Mouse (Mus musculus) stomach, postnatal 0 days (tissue): ENCODE results near the gene Trib3. TPM values are rescaled to one million over a fixed set of nuclear protein-coding genes. Genes with fewer than 3 reads are reported as not detected.

Experiments
- ATAC-seq: fragments of 200-750 bp; cut with Nextera tagmentation; 2 replicates; pipeline ENCODE4 v1.8.0; 2017; ENCODE audit not compliant: low FRiP score, low TSS enrichment
- DNase-seq: peaks from one replicate; pipeline ENCODE4 v3.0.0-alpha.2; 2016; ENCODE audit warnings: low spot score
- H3K27ac ChIP-seq: fragments of 300-500 bp; sonication (generic); replicated peaks from 2 replicates; pipeline ENCODE4 v1.5.1; 2014; ENCODE audit warnings: mild to moderate bottlenecking, control low read depth
- H3K27me3 ChIP-seq: fragments of 300-500 bp; sonication (generic); 2 replicates; pipeline ENCODE4 v1.6.1; 2014; ENCODE audit warnings: low read length; ENCODE audit not compliant: control insufficient read depth, insufficient read depth
- H3K36me3 ChIP-seq: fragments of 300-500 bp; sonication (generic); 2 replicates; pipeline ENCODE4 v1.6.1; 2014; ENCODE audit warnings: low read length, mixed read lengths; ENCODE audit not compliant: control insufficient read depth, insufficient read depth
- H3K4me1 ChIP-seq: fragments of 300-500 bp; sonication (generic); replicated peaks from 2 replicates; pipeline ENCODE4 v1.6.1; 2014; ENCODE audit warnings: antibody characterized with exemption; ENCODE audit not compliant: control insufficient read depth, insufficient read depth
- H3K4me2 ChIP-seq: fragments of 300-500 bp; sonication (generic); replicated peaks from 2 replicates; pipeline ENCODE4 v1.6.1; 2014; ENCODE audit warnings: low read depth, mild to moderate bottlenecking, control low read depth, moderate library complexity
- H3K4me3 ChIP-seq: fragments of 300-500 bp; sonication (generic); 2 replicates; pipeline ENCODE4 v1.5.1; 2014; ENCODE audit warnings: low read depth, low read length, control low read depth
- H3K9ac ChIP-seq: fragments of 300-500 bp; sonication (generic); 2 replicates; pipeline ENCODE4 v1.6.1; 2014; ENCODE audit warnings: mild to moderate bottlenecking, low read length, control low read depth, mixed read lengths
- H3K9me3 ChIP-seq: fragments of 300-500 bp; sonication (generic); 2 replicates; pipeline ENCODE4 v1.6.1; 2016; ENCODE audit warnings: low read length; ENCODE audit not compliant: control insufficient read depth
- CTCF ChIP-seq: IDR thresholded peaks from 2 replicates; pipeline ENCODE4 v1.5.1; 2016; ENCODE audit warnings: antibody characterized with exemption, low read depth, mild to moderate bottlenecking, moderate library complexity
- EP300 ChIP-seq: optimal IDR thresholded peaks from 2 replicates; pipeline ENCODE3; 2016; ENCODE audit warnings: antibody characterized with exemption
- WGBS: fragments of 180-500 bp; shearing (Covaris S2); extraction: QIAGEN DNeasy Blood & Tissue Kit; methylation state at CpG from one replicate; pipeline ENCODE4 v1.1.7; 2014; 5-methylcytosine and 5-hydroxymethylcytosine counted together
- polyA plus RNA-seq: library from polyadenylated mRNA; unstranded; fragments of >200 nt; fragmentation: Nextera tagmentation; extraction: Ambion mirVana; gene quantifications from 2 replicates; pipeline ENCODE4 v1.2.1, GENCODE M21; 2015

Gene Trib3
- polyA plus RNA-seq, 1 experiment from 2014 or later, result 2.9 TPM

DNA sequence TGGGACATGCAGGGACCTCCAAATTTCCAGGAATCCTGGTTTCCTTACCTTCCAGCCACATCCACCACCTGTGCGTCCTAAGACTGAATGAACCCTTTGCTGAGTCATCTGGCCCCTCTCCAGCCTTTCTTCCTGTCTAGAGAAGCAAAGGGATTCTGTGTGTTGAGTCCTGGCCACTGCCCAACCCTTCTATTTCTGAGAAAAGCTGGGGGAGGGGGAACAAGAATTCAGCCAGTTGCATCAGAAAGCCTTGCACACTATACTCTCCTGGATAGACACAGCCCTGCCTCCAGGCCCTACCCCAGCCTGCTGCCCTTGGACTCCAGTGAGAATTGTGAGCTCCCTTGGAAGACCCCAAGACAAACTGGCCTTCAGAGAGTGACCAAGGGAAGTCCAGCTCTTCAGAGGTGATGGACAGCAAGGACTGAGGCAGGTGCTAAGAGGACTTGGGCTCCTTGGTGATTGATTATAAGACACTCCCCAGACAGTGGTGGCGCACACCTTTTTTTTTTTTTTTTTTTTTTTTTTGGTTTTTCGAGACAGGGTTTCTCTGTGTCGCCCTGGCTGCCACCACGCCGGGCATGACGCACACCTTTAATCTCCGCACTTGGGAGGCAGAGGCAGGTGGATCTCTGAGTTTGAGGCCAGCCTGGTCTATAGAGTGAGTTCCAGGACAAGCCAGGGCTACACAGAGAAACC lies 6.2 kb upstream of the Trib3 start:
- WGBS, result 74% methylated on average over 8 of the region's 8 CpGs
- Histone ChIP-seq H3K4me3 (no peak overlapping the region), H3K4me2 (no peak overlapping the region), H3K9ac (no peak overlapping the region), H3K27ac (peak overlapping the region; percentile 56; the same call in 1 of the 2 replicates), H3K36me3 (no peaks in the 10 kb centered on the region), H3K27me3 (no peaks in the 10 kb centered on the region), H3K9me3 (no peaks in the 10 kb centered on the region), H3K4me1 (0 out of 2 replicates have a peak, but pooled peaks cover 3% of the 10 kb centered on the region)
- peak; percentile 92 for ATAC-seq
- peak; percentile 85 for DNase-seq
- TF ChIP-seq EP300 (no peak), CTCF (no peak)

DNA sequence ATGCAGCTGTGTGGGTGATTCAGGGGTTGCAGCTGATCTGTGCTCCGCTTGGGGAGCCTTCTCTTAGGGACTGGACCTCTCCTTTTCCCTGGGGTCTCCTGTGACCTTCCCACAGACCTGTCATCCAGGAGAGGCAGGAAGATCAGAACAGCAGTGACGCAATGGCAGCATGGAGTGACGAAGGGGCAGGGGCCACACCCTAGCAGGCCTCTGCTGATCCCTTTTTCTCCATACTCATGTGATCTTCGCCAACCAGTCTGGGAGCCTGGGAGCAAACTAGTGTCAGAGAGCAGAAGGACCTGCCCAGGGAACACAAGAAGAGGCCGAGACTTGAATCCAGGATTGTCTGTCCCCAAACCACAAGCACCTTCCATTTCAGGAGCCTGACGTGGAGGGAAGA lies 5.4 kb upstream of the Trib3 start:
- 69% methylated on average over 6 of the region's 6 CpGs for WGBS
- peak; percentile 36 for ATAC-seq

DNA sequence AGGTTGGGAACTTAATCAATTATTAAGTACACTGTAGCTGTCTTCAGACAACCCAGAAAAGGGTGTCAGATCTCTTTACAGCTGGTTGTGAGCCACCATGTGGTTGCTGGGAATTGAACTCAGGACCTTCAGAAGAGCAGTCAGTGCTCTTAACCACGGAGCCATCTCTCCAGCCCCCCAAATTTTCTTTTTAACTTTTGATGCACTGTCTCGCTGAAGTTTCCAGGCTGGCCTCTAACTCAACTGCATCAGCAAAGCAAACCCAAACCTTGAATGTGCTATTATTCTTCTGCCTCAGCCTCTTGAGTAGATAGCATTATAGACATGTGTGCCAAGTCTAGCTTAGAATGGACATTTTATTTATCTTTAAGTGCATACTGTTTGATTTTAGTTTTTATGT lies 3.9 kb upstream of the Trib3 start:
- no peak for TF ChIP-seq EP300
- no peak for TF ChIP-seq CTCF
- WGBS, result 52% methylated on average over 2 of the region's 2 CpGs
- H3K9ac ChIP-seq, result no peak overlapping the region
- peaks cover 3% of the 10 kb centered on the region; the same call in 1 of the 2 replicates for H3K4me1 ChIP-seq
- no peak for ATAC-seq
- no peaks in the 10 kb centered on the region for H3K27me3 ChIP-seq
- no peak for DNase-seq
- no peak overlapping the region for H3K27ac ChIP-seq
- H3K4me2 ChIP-seq, result no peak overlapping the region
- no peak overlapping the region for H3K4me3 ChIP-seq
- no peaks in the 10 kb centered on the region for H3K36me3 ChIP-seq
- no peaks in the 10 kb centered on the region for H3K9me3 ChIP-seq

More for the DNA sequence above, 5.4 kb upstream of the Trib3 start:
- Histone ChIP-seq H3K9me3 (no peaks in the 10 kb centered on the region), H3K9ac (no peak overlapping the region), H3K4me1 (peaks cover 3% of the 10 kb centered on the region; the same call in 1 of the 2 replicates), H3K4me2 (no peak overlapping the region), H3K4me3 (no peak overlapping the region), H3K36me3 (no peaks in the 10 kb centered on the region), H3K27me3 (no peaks in the 10 kb centered on the region), H3K27ac (peak overlapping the region; percentile 56; the same call in 1 of the 2 replicates)
- TF ChIP-seq EP300, result no peak
- no peak for TF ChIP-seq CTCF
- DNase-seq, result peak; percentile 40

DNA sequence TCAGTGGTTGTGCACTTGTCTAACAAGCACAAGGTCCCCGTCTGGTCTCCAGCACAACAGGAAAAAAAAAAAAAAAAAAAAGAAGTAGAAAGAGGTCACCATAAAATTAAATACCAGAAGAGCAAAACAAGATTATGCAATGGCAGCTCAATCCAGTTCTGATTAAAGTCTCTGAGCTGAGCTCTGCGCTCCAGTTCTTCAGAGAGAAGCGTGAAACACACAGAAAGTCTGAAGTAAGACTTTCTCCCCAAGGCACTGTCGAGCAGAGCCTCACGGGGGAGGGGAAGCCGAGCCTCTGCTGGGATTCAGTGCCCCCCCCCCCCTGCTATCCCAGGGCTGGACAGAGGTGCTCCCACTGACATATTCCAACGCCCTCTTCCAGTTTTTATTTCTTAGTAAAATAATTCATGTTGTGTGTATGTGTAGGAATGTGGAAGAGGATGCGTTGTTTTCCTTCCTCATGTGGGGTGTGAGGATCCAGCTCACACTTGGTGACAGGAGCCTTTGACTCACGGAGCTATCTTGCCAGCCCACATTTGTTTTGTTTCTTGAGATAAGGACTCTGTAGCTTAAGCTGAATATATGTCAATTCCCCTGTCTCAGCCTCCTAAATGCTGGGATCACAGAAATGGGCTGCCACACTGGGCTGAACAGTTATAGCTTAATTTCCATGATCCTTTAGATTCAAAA lies 3.1 kb upstream of the Trib3 start:
- TF ChIP-seq CTCF (no peak), EP300 (no peak)
- H3K4me2 ChIP-seq, result no peak overlapping the region
- no peaks in the 10 kb centered on the region for H3K27me3 ChIP-seq
- H3K4me3 ChIP-seq, result no peak overlapping the region
- no peaks in the 10 kb centered on the region for H3K9me3 ChIP-seq
- no peaks in the 10 kb centered on the region for H3K36me3 ChIP-seq
- no peak overlapping the region for H3K27ac ChIP-seq
- no peak for DNase-seq
- H3K9ac ChIP-seq, result no peak overlapping the region
- peaks cover 3% of the 10 kb centered on the region; the same call in 1 of the 2 replicates for H3K4me1 ChIP-seq
- 53% methylated on average over 9 of the region's 9 CpGs for WGBS
- ATAC-seq, result no peak

DNA sequence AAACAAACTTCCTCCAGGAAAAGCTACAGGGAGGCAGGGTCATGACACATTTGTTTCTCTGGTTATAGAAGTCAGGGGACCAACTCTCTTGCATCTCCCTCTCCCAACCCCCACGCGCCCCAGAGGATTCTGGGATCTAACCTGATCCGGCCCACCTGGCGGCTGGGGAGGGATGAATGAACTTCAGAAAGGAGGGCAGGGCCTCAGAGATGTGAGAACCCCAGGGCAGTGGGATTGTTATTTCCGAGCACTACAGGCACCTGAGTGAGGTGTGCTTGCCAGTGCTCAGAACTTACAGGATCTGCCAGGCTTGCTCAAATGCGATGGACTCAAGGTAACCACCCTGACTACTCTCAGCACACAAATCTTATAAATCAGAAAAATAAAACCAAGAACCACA lies 1.6 kb upstream of the Trib3 start:
- ATAC-seq (no peak), DNase-seq (no peak)
- H3K9me3 ChIP-seq, result no peaks in the 10 kb centered on the region
- H3K4me3 ChIP-seq, result no peak overlapping the region
- H3K27me3 ChIP-seq, result no peaks in the 10 kb centered on the region
- H3K4me2 ChIP-seq, result no peak overlapping the region
- peaks cover 3% of the 10 kb centered on the region; the same call in 1 of the 2 replicates for H3K4me1 ChIP-seq
- WGBS, result 75% methylated on average over 6 of the region's 6 CpGs
- H3K36me3 ChIP-seq, result no peaks in the 10 kb centered on the region
- no peak overlapping the region for H3K9ac ChIP-seq
- TF ChIP-seq EP300 (no peak), CTCF (no peak)
- no peak overlapping the region for H3K27ac ChIP-seq

DNA sequence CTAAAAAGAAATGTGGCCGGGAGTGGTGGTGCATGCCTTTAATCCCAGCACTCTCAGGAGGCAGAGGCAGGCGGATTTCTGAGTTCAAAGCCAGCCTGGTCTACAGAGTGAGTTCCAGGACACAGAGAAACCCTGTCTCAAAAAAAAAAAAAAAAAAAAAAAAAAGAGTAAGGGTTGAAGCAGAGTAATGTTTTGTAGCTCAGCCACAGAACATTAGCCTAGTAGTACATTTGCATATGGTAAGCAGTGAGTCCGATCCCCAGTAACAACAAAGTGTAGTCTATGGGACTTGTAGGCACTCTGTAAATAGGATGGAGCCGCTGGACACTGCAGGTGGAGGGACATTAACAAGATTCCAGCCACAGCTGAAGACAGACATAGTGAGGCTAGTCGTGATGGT lies 1.1 kb upstream of the Trib3 start:
- no peak overlapping the region for H3K4me3 ChIP-seq
- H3K4me2 ChIP-seq, result no peak overlapping the region
- DNase-seq (no peak), ATAC-seq (no peak)
- peaks cover 3% of the 10 kb centered on the region; the same call in 1 of the 2 replicates for H3K4me1 ChIP-seq
- no peaks in the 10 kb centered on the region for H3K27me3 ChIP-seq
- WGBS, result 75% methylated on average over 5 of the region's 5 CpGs
- no peaks in the 10 kb centered on the region for H3K9me3 ChIP-seq
- no peak overlapping the region for H3K27ac ChIP-seq
- no peaks in the 10 kb centered on the region for H3K36me3 ChIP-seq
- TF ChIP-seq CTCF, result no peak
- TF ChIP-seq EP300, result no peak
- H3K9ac ChIP-seq, result no peak overlapping the region
